Mouse (Mus musculus): Measurements from ENCODE around the gene Lypd5. TPM values are rescaled to one million over a fixed set of nuclear protein-coding genes. Genes with fewer than 3 reads are reported as not detected.

The Lypd5 gene
- polyA plus RNA-seq, 1 experiment from 2014 or later: not detected

Small RNA genes within 50 kb of the gene (microRNA-seq; reads per million reads assigned to microRNA genes)
- not detected for gene Gm27592

Other genes with a start within 250 kb of the Lypd5 start
- 8.1 and 8.3 TPM in 2 replicates for gene Zfp112, start 236.9 kb upstream of the Lypd5 start, polyA plus RNA-seq (2016; fragmentation: Nextera tagmentation; extraction: Ambion mirVana)
- 15.3 and 17.1 TPM in 2 replicates for gene Zfp235, start 215.0 kb upstream of the Lypd5 start, polyA plus RNA-seq (2016; fragmentation: Nextera tagmentation; extraction: Ambion mirVana)
- 6.1 and 7.4 TPM in 2 replicates for gene Zfp114, start 174.1 kb upstream of the Lypd5 start, polyA plus RNA-seq (2016; fragmentation: Nextera tagmentation; extraction: Ambion mirVana)
- gene Zfp111, start 137.8 kb upstream of the Lypd5 start, polyA plus RNA-seq (2016; fragmentation: Nextera tagmentation; extraction: Ambion mirVana): 8.3 and 10.7 TPM in 2 replicates
- 3.8 and 5.2 TPM in 2 replicates for gene Zfp109, start 111.6 kb upstream of the Lypd5 start, polyA plus RNA-seq (2016; fragmentation: Nextera tagmentation; extraction: Ambion mirVana)
- gene Zfp108, start 94.4 kb upstream of the Lypd5 start, polyA plus RNA-seq (2016; fragmentation: Nextera tagmentation; extraction: Ambion mirVana): 3.8 and 4.8 TPM in 2 replicates
- gene Zfp93, start 78.8 kb upstream of the Lypd5 start, polyA plus RNA-seq (2016; fragmentation: Nextera tagmentation; extraction: Ambion mirVana): 7.1 and 7.7 TPM in 2 replicates
- 45.1 and 45.4 TPM in 2 replicates for gene Zfp61, start 48.0 kb upstream of the Lypd5 start, polyA plus RNA-seq (2016; fragmentation: Nextera tagmentation; extraction: Ambion mirVana)
- 16.6 and 18.1 TPM in 2 replicates for gene Zfp94, start 32.5 kb upstream of the Lypd5 start, polyA plus RNA-seq (2016; fragmentation: Nextera tagmentation; extraction: Ambion mirVana)
- gene Tescl, start 15.3 kb upstream of the Lypd5 start, polyA plus RNA-seq (2016; fragmentation: Nextera tagmentation; extraction: Ambion mirVana): not detected in 2 replicates
- 1.1 and 1.8 TPM in 2 replicates for gene Kcnn4, start 21.1 kb downstream of the Lypd5 start, polyA plus RNA-seq (2016; fragmentation: Nextera tagmentation; extraction: Ambion mirVana)
- 30.9 and 32.4 TPM in 2 replicates for gene Smg9, start 50.4 kb downstream of the Lypd5 start, polyA plus RNA-seq (2016; fragmentation: Nextera tagmentation; extraction: Ambion mirVana)
- gene Irgc1, start 103.1 kb downstream of the Lypd5 start, polyA plus RNA-seq (2016; fragmentation: Nextera tagmentation; extraction: Ambion mirVana): not detected in 2 replicates
- gene Plaur, start 113.3 kb downstream of the Lypd5 start, polyA plus RNA-seq (2016; fragmentation: Nextera tagmentation; extraction: Ambion mirVana): 0.60 and 1.2 TPM in 2 replicates
- 38.8 and 43.6 TPM in 2 replicates for gene Cadm4, start 132.8 kb downstream of the Lypd5 start, polyA plus RNA-seq (2016; fragmentation: Nextera tagmentation; extraction: Ambion mirVana)
- 163 and 178 TPM in 2 replicates for gene Zfp428, start 157.8 kb downstream of the Lypd5 start, polyA plus RNA-seq (2016; fragmentation: Nextera tagmentation; extraction: Ambion mirVana)
- 2.1 and 2.3 TPM in 2 replicates for gene AC161166.1, start 163.3 kb downstream of the Lypd5 start, polyA plus RNA-seq (2016; fragmentation: Nextera tagmentation; extraction: Ambion mirVana)
- 30.4 and 31.5 TPM in 2 replicates for gene Irgq, start 181.5 kb downstream of the Lypd5 start, polyA plus RNA-seq (2016; fragmentation: Nextera tagmentation; extraction: Ambion mirVana)
- not detected in 2 replicates for gene Pinlyp, start 196.9 kb downstream of the Lypd5 start, polyA plus RNA-seq (2016; fragmentation: Nextera tagmentation; extraction: Ambion mirVana)
- gene Xrcc1, start 197.1 kb downstream of the Lypd5 start, polyA plus RNA-seq (2016; fragmentation: Nextera tagmentation; extraction: Ambion mirVana): 89.8 and 101 TPM in 2 replicates
- gene Ethe1, start 238.3 kb downstream of the Lypd5 start, polyA plus RNA-seq (2016; fragmentation: Nextera tagmentation; extraction: Ambion mirVana): 13.7 and 14.8 TPM in 2 replicates
- 3.1 and 3.7 TPM in 2 replicates for gene Zfp575, start 238.4 kb downstream of the Lypd5 start, polyA plus RNA-seq (2016; fragmentation: Nextera tagmentation; extraction: Ambion mirVana)